Mouse (Mus musculus): ENCODE results near the gene Clec10a.

DNA sequence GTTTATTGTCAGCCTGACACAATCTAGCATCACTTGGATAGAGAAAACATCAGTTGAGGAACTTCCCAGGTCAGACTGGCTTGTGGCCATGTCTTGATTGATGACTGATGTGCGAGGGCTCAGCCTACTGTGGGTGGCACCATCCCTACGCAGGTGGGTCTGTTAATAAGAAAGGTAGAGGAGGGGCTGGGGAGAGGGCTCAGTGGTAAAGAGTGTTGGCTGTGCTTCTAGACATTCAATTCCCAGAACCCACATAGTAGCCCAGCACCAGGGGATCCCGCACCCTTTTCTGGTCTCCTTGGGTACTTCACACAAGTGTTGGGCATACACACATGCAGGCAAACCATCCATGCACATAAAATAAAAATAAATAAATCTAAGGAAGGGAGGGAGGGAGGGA, 40.1 kb upstream of the Clec10a start:
- no peak for TF ChIP-seq EP300 (optimal IDR thresholded peaks at IDR 0.05)
- TF ChIP-seq CTCF (IDR thresholded peaks at IDR 0.05; ENCODE audit: low read depth), result no peak

Data from stomach, postnatal 0 days (tissue).